Mouse (Mus musculus) CD4-positive naive resting alpha-beta T cell, adult 57 days (primary cell): ENCODE results near the gene 4833439L19Rik. TPM values are rescaled to one million over a fixed set of nuclear protein-coding genes. Genes with fewer than 3 reads are reported as not detected.

ENCODE experiments used
- total RNA-seq: library from RNA; stranded (reverse); gene quantifications from one replicate; pipeline ENCODE4 v1.2.4, GENCODE M21; 2023

4833439L19Rik gene
- 39.7 TPM for total RNA-seq

GRCm38 (mm10) chr13:54565201-54565581 is at the start of gene 4833439L19Rik:
Gene 4833439L19Rik (minus strand): TSS chr13:54565435.

GRCm38 (mm10) chr13:54610972-54611754 is 45.9 kb upstream of the 4833439L19Rik start, which contains the start of gene Cltb:
Gene Cltb (minus strand): TSS chr13:54611344.

GRCm38 (mm10) chr13:54589996-54590951 is 25.0 kb upstream of the 4833439L19Rik start, which contains the start of the genes Nop16 and Higd2a:
Gene Nop16 (minus strand): TSS chr13:54590090.
Gene Higd2a (plus strand): TSS chr13:54590207.

GRCm38 (mm10) chr13:54574854-54575481 is 9.7 kb upstream of the 4833439L19Rik start, which contains the start of gene Arl10:
Gene Arl10 (plus strand): TSS chr13:54575015.

GRCm38 (mm10) chr13:54503604-54504521 is 61.4 kb downstream of the 4833439L19Rik start, which contains the start of gene Simc1:
Gene Simc1 (plus strand): TSS chr13:54503779.

Other genes starting within 250 kb of the 4833439L19Rik start
- gene Cplx2, start 194.1 kb downstream of the 4833439L19Rik start, total RNA-seq: 0.80 TPM
- gene Thoc3, start 96.6 kb downstream of the 4833439L19Rik start, total RNA-seq: 28.1 TPM
- gene Simc1, start 61.7 kb downstream of the 4833439L19Rik start, total RNA-seq: 42.3 TPM
- 2.6 TPM for gene Arl10, start 9.6 kb upstream of the 4833439L19Rik start, total RNA-seq
- gene Nop16, start 24.7 kb upstream of the 4833439L19Rik start, total RNA-seq: 16.4 TPM
- 90.5 TPM for gene Higd2a, start 24.8 kb upstream of the 4833439L19Rik start, total RNA-seq
- gene Cltb, start 45.9 kb upstream of the 4833439L19Rik start, total RNA-seq: 40.3 TPM
- 56.0 TPM for gene Faf2, start 56.3 kb upstream of the 4833439L19Rik start, total RNA-seq
- gene Rnf44, start 128.5 kb upstream of the 4833439L19Rik start, total RNA-seq: 206 TPM
- not detected for gene Cdhr2, start 136.0 kb upstream of the 4833439L19Rik start, total RNA-seq
- gene Gprin1, start 184.4 kb upstream of the 4833439L19Rik start, total RNA-seq: not detected
- gene Sncb, start 201.2 kb upstream of the 4833439L19Rik start, total RNA-seq: not detected
- not detected for gene Eif4e1b, start 218.6 kb upstream of the 4833439L19Rik start, total RNA-seq
- 1.8 TPM for gene Tspan17, start 223.9 kb upstream of the 4833439L19Rik start, total RNA-seq